Mouse (Mus musculus): Measurements from ENCODE around the gene Elovl7. TPM values are rescaled to one million over a fixed set of nuclear protein-coding genes. Genes with fewer than 3 reads are reported as not detected.

The Elovl7 gene
- 25.2 and 25.4 TPM in 2 replicates for polyA plus RNA-seq (2015; fragmentation: Nextera tagmentation; extraction: Ambion mirVana)

DNA sequence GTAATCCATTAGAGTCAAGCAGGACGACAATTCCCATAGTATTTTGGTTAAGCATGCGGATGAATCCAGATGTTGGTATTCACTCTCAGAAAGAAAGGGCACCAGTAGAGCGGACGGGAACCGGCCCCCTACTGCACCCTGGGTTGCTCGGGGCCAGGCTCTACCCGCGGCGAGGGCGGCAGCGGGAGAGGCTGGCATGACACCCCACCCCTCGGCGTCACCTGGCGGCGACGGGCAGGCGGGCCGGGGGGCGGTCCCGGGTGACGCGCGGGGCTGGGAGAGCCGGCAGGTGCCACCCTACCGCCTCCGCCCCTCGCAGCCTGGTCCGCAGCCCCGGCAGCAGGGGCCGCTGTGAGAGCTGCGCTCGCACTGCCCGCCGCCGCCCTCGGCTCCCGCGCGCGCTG lies at the start of gene Elovl7:
Gene Elovl7, plus strand, starts transcription at position 324 of the 404 bp plus-strand sequence.
- H3K4me3 ChIP-seq (replicated peaks), result peak within 1 kb of the TSS; percentile 74
- H3K9ac ChIP-seq, result peak within 1 kb of the TSS; percentile 48
- WGBS, result under 1% methylated on average over 40 of the region's 40 CpGs
- H3K9me3 ChIP-seq, result no peaks in the 10 kb centered on the region
- ATAC-seq (ENCODE audit: insufficient read depth, low FRiP score, low read depth), result peak; percentile 93
- H3K4me1 ChIP-seq, result peaks cover 6% of the 10 kb centered on the region; the same call in 1 of the 2 replicates
- H3K4me2 ChIP-seq, result peak within 1 kb of the TSS; percentile 98
- H3K36me3 ChIP-seq, result no peaks in the 10 kb centered on the region
- H3K27ac ChIP-seq, result peak within 1 kb of the TSS; percentile 51; the same call in 1 of the 2 replicates
- no peaks in the 10 kb centered on the region for H3K27me3 ChIP-seq (replicated peaks)

DNA sequence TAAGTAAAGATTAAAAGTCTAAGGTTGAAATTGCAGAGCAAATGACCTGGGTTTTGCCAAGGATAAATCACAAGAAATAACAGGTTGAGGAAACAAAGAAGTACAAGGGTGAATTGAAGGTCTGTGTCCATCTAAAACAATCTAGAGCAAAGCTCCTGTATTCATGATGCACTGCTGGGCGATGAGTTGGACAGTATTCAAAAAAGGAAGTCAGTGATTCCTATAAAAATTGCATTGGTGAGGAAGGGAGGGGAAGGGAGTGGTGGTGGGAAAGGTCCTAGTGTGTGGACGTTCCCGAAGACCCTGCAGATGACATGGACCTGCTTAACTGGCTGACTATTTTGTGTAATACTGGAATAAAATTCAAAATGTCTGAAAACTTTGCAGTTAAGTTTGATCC lies 49.6 kb upstream of the Elovl7 start:
- H3K27me3 ChIP-seq (replicated peaks), result no peaks in the 10 kb centered on the region
- ATAC-seq (ENCODE audit: insufficient read depth, low FRiP score, low read depth), result no peak
- WGBS, result 82% methylated on average over 3 of the region's 3 CpGs
- H3K36me3 ChIP-seq, result peaks cover 4% of the 10 kb centered on the region
- H3K4me1 ChIP-seq, result peaks cover 3% of the 10 kb centered on the region
- H3K4me2 ChIP-seq, result no peak overlapping the region
- no peak overlapping the region for H3K9ac ChIP-seq
- no peaks in the 10 kb centered on the region for H3K9me3 ChIP-seq
- H3K4me3 ChIP-seq (replicated peaks), result no peak overlapping the region
- no peak overlapping the region for H3K27ac ChIP-seq

DNA sequence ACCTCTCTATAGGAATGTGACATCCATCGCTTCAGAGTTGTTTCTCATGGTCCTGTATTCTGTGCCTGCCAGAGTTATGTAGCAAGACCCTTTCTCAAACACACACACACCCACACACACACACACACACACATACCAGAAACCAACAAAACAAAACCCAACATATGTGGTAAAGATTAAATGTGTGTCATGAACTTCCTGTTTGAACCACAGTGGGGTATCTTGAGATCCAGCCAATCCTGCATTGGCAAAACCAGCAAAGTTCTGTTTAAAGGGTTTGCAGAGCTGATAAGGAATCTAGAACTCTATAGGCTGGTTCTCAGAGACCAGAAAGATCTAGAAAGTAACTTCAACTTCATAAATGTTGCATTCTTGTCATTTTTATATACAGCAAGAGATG lies 44.2 kb upstream of the Elovl7 start:
- no peak overlapping the region for H3K4me3 ChIP-seq (replicated peaks)
- WGBS, result 93% methylated on average over 1 of the region's 1 CpGs
- no peaks in the 10 kb centered on the region for H3K4me1 ChIP-seq
- H3K9ac ChIP-seq, result no peak overlapping the region
- ATAC-seq (ENCODE audit: insufficient read depth, low FRiP score, low read depth), result no peak
- no peaks in the 10 kb centered on the region for H3K36me3 ChIP-seq
- H3K27ac ChIP-seq, result no peak overlapping the region
- H3K27me3 ChIP-seq (replicated peaks), result no peaks in the 10 kb centered on the region
- H3K9me3 ChIP-seq, result no peaks in the 10 kb centered on the region
- H3K4me2 ChIP-seq, result no peak overlapping the region

- Histone ChIP-seq H3K27ac (no peak overlapping the region), H3K4me2 (no peak overlapping the region), H3K4me3 (replicated peaks) (no peak overlapping the region), H3K36me3 (no peaks in the 10 kb centered on the region), H3K9me3 (no peaks in the 10 kb centered on the region), H3K9ac (no peak overlapping the region), H3K27me3 (replicated peaks) (no peaks in the 10 kb centered on the region), H3K4me1 (no peaks in the 10 kb centered on the region)
- WGBS, result 92% methylated on average over 8 of the region's 8 CpGs
- no peak for ATAC-seq (ENCODE audit: insufficient read depth, low FRiP score, low read depth)
Measured at GRCm38 (mm10) chr13:108170511-108170910, 43.7 kb upstream of the Elovl7 start.

DNA sequence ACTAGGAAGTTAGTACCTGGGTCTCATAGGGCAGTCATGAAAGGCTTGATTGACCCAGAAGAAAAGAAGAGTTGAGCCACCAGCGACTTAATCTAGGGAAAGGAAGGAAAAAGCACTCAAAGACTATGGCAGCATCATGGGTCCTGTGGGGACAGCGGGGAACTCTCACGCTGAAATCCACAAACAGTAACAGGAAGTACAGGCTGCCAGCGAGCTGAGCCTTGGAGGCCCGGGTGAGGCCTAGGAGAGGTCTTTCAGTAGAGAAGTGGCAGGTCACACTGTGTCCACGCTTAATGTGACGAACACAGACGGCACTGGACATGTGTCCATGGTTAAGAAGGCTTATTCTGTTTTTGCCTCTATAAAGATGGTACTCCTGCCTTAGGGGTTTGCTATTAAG lies 34.6 kb upstream of the Elovl7 start:
- no peak for ATAC-seq (ENCODE audit: insufficient read depth, low FRiP score, low read depth)
- Histone ChIP-seq H3K4me1 (no peaks in the 10 kb centered on the region), H3K4me3 (replicated peaks) (no peak overlapping the region), H3K27ac (no peak overlapping the region), H3K9ac (no peak overlapping the region), H3K9me3 (no peaks in the 10 kb centered on the region), H3K36me3 (peaks cover 22% of the 10 kb centered on the region), H3K4me2 (no peak overlapping the region), H3K27me3 (replicated peaks) (no peaks in the 10 kb centered on the region)
- 86% methylated on average over 8 of the region's 8 CpGs for WGBS

DNA sequence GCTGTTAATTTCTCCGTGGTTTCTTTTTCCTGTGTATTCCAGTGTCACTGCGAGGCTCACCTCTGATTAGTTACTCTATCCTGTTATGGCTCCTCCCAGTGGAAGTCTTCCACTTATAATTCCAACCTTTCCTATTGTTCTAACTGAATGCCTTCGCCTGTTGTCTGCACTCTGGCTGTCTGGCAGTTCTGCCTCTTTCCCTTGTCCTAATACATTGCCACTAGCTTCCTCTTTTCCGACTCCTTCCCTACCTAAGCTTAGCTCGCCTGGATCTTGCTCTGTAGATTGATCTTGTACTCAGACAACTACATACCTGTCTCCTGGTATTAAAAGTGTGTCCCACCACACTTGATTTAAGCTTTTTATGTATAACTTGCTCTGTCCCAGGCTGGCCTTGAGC lies 33.4 kb upstream of the Elovl7 start:
- ATAC-seq (ENCODE audit: insufficient read depth, low FRiP score, low read depth), result no peak
- no peaks in the 10 kb centered on the region for H3K9me3 ChIP-seq
- H3K4me3 ChIP-seq (replicated peaks), result no peak overlapping the region
- H3K4me1 ChIP-seq, result no peaks in the 10 kb centered on the region
- H3K9ac ChIP-seq, result no peak overlapping the region
- H3K36me3 ChIP-seq, result peaks cover 30% of the 10 kb centered on the region
- no peaks in the 10 kb centered on the region for H3K27me3 ChIP-seq (replicated peaks)
- no peak overlapping the region for H3K27ac ChIP-seq
- H3K4me2 ChIP-seq, result no peak overlapping the region
- 75% methylated on average over 5 of the region's 5 CpGs for WGBS

- Histone ChIP-seq H3K36me3 (peaks cover 20% of the 10 kb centered on the region), H3K27ac (no peak overlapping the region), H3K9me3 (no peaks in the 10 kb centered on the region), H3K9ac (no peak overlapping the region), H3K27me3 (replicated peaks) (no peaks in the 10 kb centered on the region), H3K4me3 (replicated peaks) (no peak overlapping the region), H3K4me1 (no peaks in the 10 kb centered on the region), H3K4me2 (no peak overlapping the region)
- no peak for ATAC-seq (ENCODE audit: insufficient read depth, low FRiP score, low read depth)
Measured at GRCm38 (mm10) chr13:108184743-108185255, 29.4 kb upstream of the Elovl7 start.

GRCm38 (mm10) chr13:108185530-108185929 lies 28.7 kb upstream of the Elovl7 start:
- no peak overlapping the region for H3K4me3 ChIP-seq (replicated peaks)
- peaks cover 20% of the 10 kb centered on the region for H3K36me3 ChIP-seq
- H3K27me3 ChIP-seq (replicated peaks), result no peaks in the 10 kb centered on the region
- WGBS, result 94% methylated on average over 3 of the region's 3 CpGs
- ATAC-seq (ENCODE audit: insufficient read depth, low FRiP score, low read depth), result no peak
- no peaks in the 10 kb centered on the region for H3K9me3 ChIP-seq
- no peak overlapping the region for H3K9ac ChIP-seq
- no peaks in the 10 kb centered on the region for H3K4me1 ChIP-seq
- H3K27ac ChIP-seq, result no peak overlapping the region
- H3K4me2 ChIP-seq, result no peak overlapping the region

- H3K4me2 ChIP-seq, result no peak overlapping the region
- no peak overlapping the region for H3K4me3 ChIP-seq (replicated peaks)
- no peaks in the 10 kb centered on the region for H3K27me3 ChIP-seq (replicated peaks)
- H3K27ac ChIP-seq, result no peak overlapping the region
- no peak overlapping the region for H3K9ac ChIP-seq
- peaks cover 17% of the 10 kb centered on the region for H3K36me3 ChIP-seq
- no peaks in the 10 kb centered on the region for H3K4me1 ChIP-seq
- H3K9me3 ChIP-seq, result no peaks in the 10 kb centered on the region
- WGBS, result 92% methylated on average over 4 of the region's 4 CpGs
- ATAC-seq (ENCODE audit: insufficient read depth, low FRiP score, low read depth), result no peak
Measured at GRCm38 (mm10) chr13:108187994-108188393, 26.2 kb upstream of the Elovl7 start.

- Histone ChIP-seq H3K4me3 (replicated peaks) (no peak overlapping the region), H3K36me3 (peaks cover 12% of the 10 kb centered on the region; the same call in 1 of the 2 replicates), H3K4me2 (no peak overlapping the region), H3K27ac (no peak overlapping the region), H3K9me3 (no peaks in the 10 kb centered on the region), H3K4me1 (no peaks in the 10 kb centered on the region), H3K9ac (no peak overlapping the region), H3K27me3 (replicated peaks) (no peaks in the 10 kb centered on the region)
- ATAC-seq (ENCODE audit: insufficient read depth, low FRiP score, low read depth), result peak; percentile 56; the same call in 1 of the 2 replicates
- 50% methylated on average over 11 of the region's 11 CpGs for WGBS
Measured at GRCm38 (mm10) chr13:108191074-108191720, 23.0 kb upstream of the Elovl7 start.

GRCm38 (mm10) chr13:108195474-108195873 lies 18.7 kb upstream of the Elovl7 start:
- Histone ChIP-seq H3K27ac (no peak overlapping the region), H3K4me2 (no peak overlapping the region), H3K9ac (no peak overlapping the region), H3K27me3 (replicated peaks) (no peaks in the 10 kb centered on the region), H3K4me3 (replicated peaks) (no peak overlapping the region), H3K36me3 (peaks cover 7% of the 10 kb centered on the region; the same call in 1 of the 2 replicates), H3K4me1 (no peaks in the 10 kb centered on the region), H3K9me3 (no peaks in the 10 kb centered on the region)
- WGBS, result 78% methylated on average over 6 of the region's 6 CpGs
- ATAC-seq (ENCODE audit: insufficient read depth, low FRiP score, low read depth), result no peak

- Histone ChIP-seq H3K9ac (no peak overlapping the region), H3K36me3 (no peaks in the 10 kb centered on the region), H3K27ac (no peak overlapping the region), H3K9me3 (no peaks in the 10 kb centered on the region), H3K27me3 (replicated peaks) (no peaks in the 10 kb centered on the region), H3K4me2 (no peak overlapping the region), H3K4me1 (no peaks in the 10 kb centered on the region), H3K4me3 (replicated peaks) (no peak overlapping the region)
- ATAC-seq (ENCODE audit: insufficient read depth, low FRiP score, low read depth), result no peak
- WGBS, result 68% methylated on average over 3 of the region's 3 CpGs
Measured at GRCm38 (mm10) chr13:108204857-108205256, 9.3 kb upstream of the Elovl7 start.
